Mouse (Mus musculus): ENCODE results near the gene Zfp846. TPM values are rescaled to one million over a fixed set of nuclear protein-coding genes. Genes with fewer than 3 reads are reported as not detected.
A peak's percentile ranks its signal among the peaks of the same experiment; 100 is the strongest.

Zfp846 gene
- total and polyA plus RNA-seq, 3 experiments, result 10.2 to 11.2 TPM; not detected in 1

- H3K9ac ChIP-seq (ENCODE audit: control insufficient read depth, low read depth, low read length, poor library complexity, severe bottlenecking), result no peak overlapping the region
- no peaks in the 10 kb centered on the region for H3K9me3 ChIP-seq (replicated peaks; ENCODE audit: insufficient read depth, low read length)
- H3K4me3 ChIP-seq (ENCODE audit: control insufficient read depth in 1 of 2, insufficient read depth in 1 of 2, low read depth in 2 of 2, low read length in 2 of 2), result no peak overlapping the region
- no peaks in the 10 kb centered on the region for H3K79me2 ChIP-seq (ENCODE audit: control insufficient read depth, insufficient read depth, low read length, poor library complexity)
- TF ChIP-seq POLR2AphosphoS2 (IDR thresholded peaks at IDR 0.05; ENCODE audit: low read length) (no peak), JUND (IDR thresholded peaks at IDR 0.05; ENCODE audit: low read depth, low read length) (no peak), MEF2A (IDR thresholded peaks at IDR 0.05; ENCODE audit: extremely low read depth, insufficient replicate concordance, low read depth, low read length, poor library complexity, severe bottlenecking) (no peak), TCF12 (IDR thresholded peaks at IDR 0.05; ENCODE audit: low read depth, low read length) (no peak), RAD21 (IDR thresholded peaks at IDR 0.05; ENCODE audit: low read depth, low read length) (no peak), GATA1 (IDR thresholded peaks at IDR 0.05; ENCODE audit: low read depth, low read length) (no peak), ZMIZ1 (IDR thresholded peaks at IDR 0.05; ENCODE audit: low read depth, low read length) (no peak), UBTF (IDR thresholded peaks at IDR 0.05; ENCODE audit: borderline replicate concordance, insufficient read depth, low read depth, low read length) (no peak), E2F4 (IDR thresholded peaks at IDR 0.05; ENCODE audit: borderline replicate concordance, low read depth, low read length) (no peak), SIN3A (IDR thresholded peaks at IDR 0.05; ENCODE audit: low read length) (no peak), GABPA (IDR thresholded peaks at IDR 0.05; ENCODE audit: low read depth, low read length) (no peak), CTCF (IDR thresholded peaks at IDR 0.05 in 2 of 3, conservative IDR thresholded peaks at IDR 0.05 in 1 of 3; ENCODE audit: control insufficient read depth in 1 of 3, insufficient read depth in 1 of 3, low read depth in 2 of 3, low read length in 3 of 3, poor library complexity in 1 of 3, severe bottlenecking in 1 of 3) (no peak), BHLHE40 (IDR thresholded peaks at IDR 0.05; ENCODE audit: borderline replicate concordance, low read depth, low read length) (no peak)
- H3K36me3 ChIP-seq (ENCODE audit: control insufficient read depth in 1 of 2, insufficient read depth in 2 of 2, low read length in 2 of 2), result no peaks in the 10 kb centered on the region
- DNase-seq (ENCODE audit: low read depth, low spot score), result no peak
- H3K4me1 ChIP-seq (ENCODE audit: control insufficient read depth in 1 of 2, insufficient read depth in 2 of 2, low read length in 2 of 2), result no peaks in the 10 kb centered on the region
- peaks cover 14 to 26% of the 10 kb centered on the region in 2 experiments for H3K27me3 ChIP-seq (ENCODE audit: control insufficient read depth in 1 of 2, insufficient read depth in 2 of 2, low read length in 2 of 2)
- no peak overlapping the region for H3K27ac ChIP-seq (ENCODE audit: control insufficient read depth, low read depth, low read length)
These were observed 36.8 kb upstream of the Zfp846 start for GRCm38 (mm10) chr9:20544070-20544821.

GRCm38 (mm10) chr9:20545151-20545550 lies 35.9 kb upstream of the Zfp846 start:
- no peaks in the 10 kb centered on the region for H3K79me2 ChIP-seq (ENCODE audit: control insufficient read depth, insufficient read depth, low read length, poor library complexity)

More at GRCm38 (mm10) chr9:20545151-20545550, 35.9 kb upstream of the Zfp846 start:
- H3K4me3 ChIP-seq (ENCODE audit: control insufficient read depth in 1 of 2, insufficient read depth in 1 of 2, low read depth in 2 of 2, low read length in 2 of 2), result no peak overlapping the region
- DNase-seq (ENCODE audit: low read depth, low spot score), result peak; percentile 49
- no peaks in the 10 kb centered on the region for H3K36me3 ChIP-seq (ENCODE audit: control insufficient read depth in 1 of 2, insufficient read depth in 2 of 2, low read length in 2 of 2)
- TF ChIP-seq ZC3H11A (IDR thresholded peaks at IDR 0.05; ENCODE audit: low read depth, low read length) (peak; percentile 64), CTCF (IDR thresholded peaks at IDR 0.05 in 2 of 3, conservative IDR thresholded peaks at IDR 0.05 in 1 of 3; ENCODE audit: control insufficient read depth in 1 of 3, insufficient read depth in 1 of 3, low read depth in 2 of 3, low read length in 3 of 3, poor library complexity in 1 of 3, severe bottlenecking in 1 of 3) (peak in 2 of 3 experiments; percentile 16 to 73; a peak in 4 of 6 replicates), ZKSCAN1 (IDR thresholded peaks at IDR 0.05; ENCODE audit: low read depth, low read length) (no peak), SIN3A (IDR thresholded peaks at IDR 0.05; ENCODE audit: low read length) (no peak), MAFK (IDR thresholded peaks at IDR 0.05; ENCODE audit: borderline replicate concordance, low read depth, low read length) (no peak), SMC3 (IDR thresholded peaks at IDR 0.05; ENCODE audit: low read depth, low read length) (peak; percentile 84), MYB (IDR thresholded peaks at IDR 0.05; ENCODE audit: low read depth, low read length) (no peak), POLR2AphosphoS5 (IDR thresholded peaks at IDR 0.05; ENCODE audit: borderline replicate concordance, low read depth, low read length) (no peak), TCF12 (IDR thresholded peaks at IDR 0.05; ENCODE audit: low read depth, low read length) (no peak), E2F4 (IDR thresholded peaks at IDR 0.05; ENCODE audit: borderline replicate concordance, low read depth, low read length) (no peak), RCOR1 (IDR thresholded peaks at IDR 0.05; ENCODE audit: low read depth, low read length) (no peak), RAD21 (IDR thresholded peaks at IDR 0.05; ENCODE audit: low read depth, low read length) (peak; percentile 84)
- no peak overlapping the region for H3K27ac ChIP-seq (ENCODE audit: control insufficient read depth, low read depth, low read length)
- no peaks in the 10 kb centered on the region for H3K9me3 ChIP-seq (replicated peaks; ENCODE audit: insufficient read depth, low read length)
- peaks cover 11 to 21% of the 10 kb centered on the region in 2 experiments for H3K27me3 ChIP-seq (ENCODE audit: control insufficient read depth in 1 of 2, insufficient read depth in 2 of 2, low read length in 2 of 2)
- no peak overlapping the region for H3K9ac ChIP-seq (ENCODE audit: control insufficient read depth, low read depth, low read length, poor library complexity, severe bottlenecking)
- H3K4me1 ChIP-seq (ENCODE audit: control insufficient read depth in 1 of 2, insufficient read depth in 2 of 2, low read length in 2 of 2), result no peaks in the 10 kb centered on the region
